Mouse (Mus musculus) small intestine, adult 2 months (tissue): Measurements from ENCODE around the gene Ikbkg.

Experiments
- CTCF ChIP-seq: fragments of 200-500 bp; IDR thresholded peaks from 2 replicates; pipeline ENCODE4 v1.5.1; 2012; ENCODE audit warnings: low read depth, mild to moderate bottlenecking, control low read depth, inconsistent platforms, low read length, moderate library complexity, mixed read lengths; ENCODE audit not compliant: insufficient replicate concordance, insufficient read length; ENCODE audit errors: extremely low read depth
- POLR2A ChIP-seq: fragments of 200-500 bp; IDR thresholded peaks from 2 replicates; pipeline ENCODE4 v1.6.1; 2012; ENCODE audit warnings: low read depth, mild to moderate bottlenecking, control low read depth, inconsistent platforms, low read length, moderate library complexity

- TF ChIP-seq POLR2A, result no peak
- no peak for TF ChIP-seq CTCF
Observed at GRCm38 (mm10) chrX:74426256-74426655, 33.2 kb downstream of the Ikbkg start.
